28 mouse cellular contexts compared by ENCODE assay signal in genomic region chr15:78918126-78918525, GRCm38 (mm10). TPM values are rescaled to one million over a fixed set of nuclear protein-coding genes. Genes with fewer than 3 reads are reported as not detected.
DNase-seq lines count a peak whose midpoint lies in the region; ATAC-seq and TF ChIP-seq lines count a peak whose summit lies in the region.
"Had no signal": no experiment of that assay in that cellular context is flagged by ENCODE, and none has a peak within 500 bp of the region (broad histone marks: within the 10 kb centered on the region; RNA-seq: fewer than 3 reads in every experiment).

No protein-coding gene starts in this region.

- H3K27ac ChIP-seq in hindbrain, embryonic 13.5 days, result no peak overlapping the region
- H3K27ac ChIP-seq in hindbrain, embryonic 16.5 days (ENCODE audit: low read depth, low read length), result no peak overlapping the region
- no peak overlapping the region for H3K27ac ChIP-seq in embryonic facial prominence, embryonic 13.5 days
- H3K27ac ChIP-seq: embryonic facial prominence, embryonic 12.5 days; forebrain, embryonic 12.5 days; heart, embryonic 13.5 days; hindbrain, embryonic 14.5 days; intestine, embryonic 15.5 days; left cerebral cortex, adult 2 months; limb, embryonic 15.5 days; midbrain, embryonic 13.5 days; neural tube, embryonic 12.5 days; stomach, postnatal 0 days had no signal

- no peaks in the 10 kb centered on the region for H3K9me3 ChIP-seq in hindbrain, embryonic 13.5 days
- H3K9me3 ChIP-seq in hindbrain, embryonic 16.5 days (ENCODE audit: control insufficient read depth, low read length), result no peaks in the 10 kb centered on the region
- H3K9me3 ChIP-seq in E14TG2a.4 (ENCODE audit: low read length), result no peaks in the 10 kb centered on the region
- no peaks in the 10 kb centered on the region for H3K9me3 ChIP-seq in embryonic facial prominence, embryonic 13.5 days
- H3K9me3 ChIP-seq: embryonic facial prominence, embryonic 12.5 days; forebrain, embryonic 12.5 days; heart, embryonic 13.5 days; intestine, embryonic 15.5 days; limb, embryonic 15.5 days; midbrain, embryonic 13.5 days; neural tube, embryonic 12.5 days had no signal

- 94% methylated on average over 23 of the region's 23 CpGs for WGBS in hindbrain, embryonic 13.5 days
- 97% methylated on average over 23 of the region's 23 CpGs for WGBS in hindbrain, embryonic 16.5 days
- 92% methylated on average over 23 of the region's 23 CpGs for WGBS in embryonic facial prominence, embryonic 13.5 days

- peak; percentile 57 for DNase-seq in cerebellum, adult 9-11 months
- DNase-seq in cerebellum, postnatal 10 days, result no peak
- no peak for DNase-seq in yolk sac, embryonic 10.5 days (ENCODE audit: low spot score)
- DNase-seq: adrenal gland, adult 2 months; cerebellum, adult 2 months; kidney, adult 9 months; kidney, postnatal 36 days; layer of hippocampus, adult 9-11 months; lung, adult 18-20 months; lung, postnatal 10 days; right cerebral cortex, postnatal 14 days; thymus, adult 2 months; thymus, postnatal 4 days had no signal

- H3K4me2 ChIP-seq in hindbrain, embryonic 13.5 days, result no peak overlapping the region
- H3K4me2 ChIP-seq in hindbrain, embryonic 16.5 days (ENCODE audit: low read length), result no peak overlapping the region
- no peak overlapping the region for H3K4me2 ChIP-seq in embryonic facial prominence, embryonic 13.5 days
- H3K4me2 ChIP-seq: embryonic facial prominence, embryonic 12.5 days; forebrain, embryonic 12.5 days; heart, embryonic 13.5 days; hindbrain, embryonic 14.5 days; intestine, embryonic 15.5 days; limb, embryonic 15.5 days; midbrain, embryonic 13.5 days; neural tube, embryonic 12.5 days had no signal

- peaks cover 20% of the 10 kb centered on the region for H3K36me3 ChIP-seq in hindbrain, embryonic 13.5 days
- H3K36me3 ChIP-seq in hindbrain, embryonic 16.5 days (ENCODE audit: control insufficient read depth, insufficient read depth, low read length), result peaks cover 4% of the 10 kb centered on the region
- H3K36me3 ChIP-seq in E14TG2a.4 (ENCODE audit: insufficient read depth, low read length), result peaks cover 50% of the 10 kb centered on the region
- H3K36me3 ChIP-seq in embryonic facial prominence, embryonic 13.5 days, result peaks cover 20% of the 10 kb centered on the region

- TF ChIP-seq CTCF in E14TG2a.4 (conservative IDR thresholded peaks at IDR 0.05; ENCODE audit: low read length), result no peak

- no peaks in the 10 kb centered on the region for H3K27me3 ChIP-seq in hindbrain, embryonic 13.5 days
- no peaks in the 10 kb centered on the region for H3K27me3 ChIP-seq in hindbrain, embryonic 16.5 days (replicated peaks; ENCODE audit: control insufficient read depth, insufficient read depth, low read length)
- peaks cover 21% of the 10 kb centered on the region for H3K27me3 ChIP-seq in E14TG2a.4 (ENCODE audit: insufficient read depth, low read length)
- no peaks in the 10 kb centered on the region for H3K27me3 ChIP-seq in embryonic facial prominence, embryonic 13.5 days
- H3K27me3 ChIP-seq: embryonic facial prominence, embryonic 12.5 days; forebrain, embryonic 12.5 days; intestine, embryonic 15.5 days; limb, embryonic 15.5 days; midbrain, embryonic 13.5 days; neural tube, embryonic 12.5 days had no signal

- H3K9ac ChIP-seq in hindbrain, embryonic 13.5 days, result peak overlapping the region; percentile 35; the same call in 1 of the 2 replicates
- H3K9ac ChIP-seq in hindbrain, embryonic 16.5 days (ENCODE audit: low read depth, low read length), result no peak overlapping the region
- H3K9ac ChIP-seq in embryonic facial prominence, embryonic 13.5 days, result peak overlapping the region; percentile 27; the same call in 1 of the 2 replicates
- H3K9ac ChIP-seq: embryonic facial prominence, embryonic 12.5 days; forebrain, embryonic 12.5 days; heart, embryonic 13.5 days; hindbrain, embryonic 14.5 days; intestine, embryonic 15.5 days; limb, embryonic 15.5 days; midbrain, embryonic 13.5 days; neural tube, embryonic 12.5 days had no signal

- peaks cover 33% of the 10 kb centered on the region for H3K4me1 ChIP-seq in hindbrain, embryonic 13.5 days (replicated peaks)
- peaks cover 25% of the 10 kb centered on the region for H3K4me1 ChIP-seq in hindbrain, embryonic 16.5 days (ENCODE audit: control insufficient read depth, insufficient read depth, low read depth, low read length)
- H3K4me1 ChIP-seq in E14TG2a.4 (replicated peaks; ENCODE audit: low read depth, low read length), result peaks cover 58% of the 10 kb centered on the region
- H3K4me1 ChIP-seq in embryonic facial prominence, embryonic 13.5 days, result peaks cover 44% of the 10 kb centered on the region

- no peak overlapping the region for H3K4me3 ChIP-seq in hindbrain, embryonic 13.5 days
- H3K4me3 ChIP-seq in hindbrain, embryonic 16.5 days (ENCODE audit: low read length), result no peak overlapping the region
- H3K4me3 ChIP-seq in E14TG2a.4 (replicated peaks; ENCODE audit: low read length), result peak overlapping the region; percentile 32; the same call in 1 of the 2 replicates
- no peak overlapping the region for H3K4me3 ChIP-seq in embryonic facial prominence, embryonic 13.5 days
- H3K4me3 ChIP-seq: embryonic facial prominence, embryonic 12.5 days; erythroblast, embryonic 14.5 days; forebrain, embryonic 12.5 days; heart, embryonic 13.5 days; intestine, embryonic 15.5 days; left cerebral cortex, adult 2 months; limb, embryonic 15.5 days; midbrain, embryonic 13.5 days; neural tube, embryonic 12.5 days had no signal

- no peak for ATAC-seq in hindbrain, embryonic 13.5 days (ENCODE audit: low FRiP score)
- no peak for ATAC-seq in hindbrain, embryonic 16.5 days
- ATAC-seq in embryonic facial prominence, embryonic 13.5 days (ENCODE audit: insufficient number of reproducible peaks, insufficient read depth, low FRiP score, low TSS enrichment, low read depth), result no peak
- ATAC-seq: intestine, embryonic 15.5 days; midbrain, embryonic 13.5 days had no signal

RNA-seq across cellular contexts. Expression of gene Pdxp, which starts 4.4 kb away (rescaled TPM):
- polyA plus RNA-seq in hindbrain, embryonic 13.5 days (2015; fragmentation: Nextera tagmentation; extraction: Ambion mirVana), result 62.7 and 64.3 TPM in 2 replicates
- polyA plus RNA-seq in hindbrain, embryonic 16.5 days (2015; fragmentation: Nextera tagmentation; extraction: Ambion mirVana), result 94.7 and 96.9 TPM in 2 replicates
- polyA plus RNA-seq in embryonic facial prominence, embryonic 13.5 days (2015; fragmentation: Nextera tagmentation; extraction: Ambion mirVana), result 18.7 and 23.2 TPM in 2 replicates

RNA-seq across cellular contexts. Expression of gene Lgals1, which starts 8.4 kb away (rescaled TPM):
- 193 and 202 TPM in 2 replicates for polyA plus RNA-seq in hindbrain, embryonic 13.5 days (2015; fragmentation: Nextera tagmentation; extraction: Ambion mirVana)
- polyA plus RNA-seq in hindbrain, embryonic 16.5 days (2015; fragmentation: Nextera tagmentation; extraction: Ambion mirVana), result 105 and 169 TPM in 2 replicates
- 2,193 and 2,304 TPM in 2 replicates for polyA plus RNA-seq in embryonic facial prominence, embryonic 13.5 days (2015; fragmentation: Nextera tagmentation; extraction: Ambion mirVana)

RNA-seq across cellular contexts. Expression of gene Nol12, which starts 16.6 kb away (rescaled TPM):
- polyA plus RNA-seq in hindbrain, embryonic 13.5 days (2015; fragmentation: Nextera tagmentation; extraction: Ambion mirVana), result 57.4 and 62.3 TPM in 2 replicates
- 63.6 and 68.1 TPM in 2 replicates for polyA plus RNA-seq in hindbrain, embryonic 16.5 days (2015; fragmentation: Nextera tagmentation; extraction: Ambion mirVana)
- polyA plus RNA-seq in embryonic facial prominence, embryonic 13.5 days (2015; fragmentation: Nextera tagmentation; extraction: Ambion mirVana), result 54.1 and 57.4 TPM in 2 replicates

RNA-seq across cellular contexts. Expression of gene Sh3bp1, which starts 18.6 kb away (rescaled TPM):
- 3.8 and 4.5 TPM in 2 replicates for polyA plus RNA-seq in hindbrain, embryonic 13.5 days (2015; fragmentation: Nextera tagmentation; extraction: Ambion mirVana)
- polyA plus RNA-seq in hindbrain, embryonic 16.5 days (2015; fragmentation: Nextera tagmentation; extraction: Ambion mirVana), result 4.5 and 6.7 TPM in 2 replicates
- 53.3 and 54.4 TPM in 2 replicates for polyA plus RNA-seq in embryonic facial prominence, embryonic 13.5 days (2015; fragmentation: Nextera tagmentation; extraction: Ambion mirVana)

RNA-seq across cellular contexts. Expression of gene Gm49510, which starts 18.7 kb away (rescaled TPM):
- polyA plus RNA-seq in hindbrain, embryonic 13.5 days (2015; fragmentation: Nextera tagmentation; extraction: Ambion mirVana), result not detected in 2 replicates
- polyA plus RNA-seq in hindbrain, embryonic 16.5 days (2015; fragmentation: Nextera tagmentation; extraction: Ambion mirVana), result 0.11 TPM in 1 of 2 replicates, not detected in the other
- polyA plus RNA-seq in embryonic facial prominence, embryonic 13.5 days (2015; fragmentation: Nextera tagmentation; extraction: Ambion mirVana), result 0.18 and 0.25 TPM in 2 replicates
- polyA plus RNA-seq: adrenal gland, adult 2 months; forebrain, embryonic 12.5 days had no signal

Comparison
In these comparisons a context has a peak if more than half of its experiments do, and no peak if none do; other contexts are left out.
1. RNA of gene Lgals1, which starts 8.4 kb away (polyA plus RNA-seq): 2,193 to 2,304 TPM in embryonic facial prominence, embryonic 13.5 days; 193 to 202 TPM in hindbrain, embryonic 13.5 days and 105 to 169 TPM in hindbrain, embryonic 16.5 days; every median in the first group is over 10 times any median in the second.